Mouse (Mus musculus): Measurements from ENCODE around the gene Cdk20. TPM values are rescaled to one million over a fixed set of nuclear protein-coding genes. Genes with fewer than 3 reads are reported as not detected.

Gene Cdk20
- 6.0 and 10.5 TPM in 2 replicates for polyA plus RNA-seq (2015; fragmentation: Nextera tagmentation; extraction: Ambion mirVana)

GRCm38 (mm10) chr13:64432017-64432995 is at the start of gene Cdk20:
Gene Cdk20, plus strand, starts transcription at chr13:64432314.
- Histone ChIP-seq H3K27me3 (no peaks in the 10 kb centered on the region), H3K9ac (peak within 1 kb of the TSS; percentile 56), H3K27ac (peak within 1 kb of the TSS; percentile 89), H3K4me2 (peak within 1 kb of the TSS; percentile 88), H3K36me3 (no peaks in the 10 kb centered on the region), H3K4me3 (peak within 1 kb of the TSS; percentile 69), H3K4me1 (replicated peaks) (peaks cover 9% of the 10 kb centered on the region), H3K9me3 (replicated peaks) (no peaks in the 10 kb centered on the region)
- peak; percentile 99 for ATAC-seq (replicated peaks; ENCODE audit: insufficient number of reproducible peaks, insufficient read depth, low FRiP score, low read depth)
- WGBS, result under 1% methylated on average over 57 of the region's 57 CpGs

- 79% methylated on average over 3 of the region's 3 CpGs for WGBS
- Histone ChIP-seq H3K4me3 (no peak overlapping the region), H3K27me3 (no peaks in the 10 kb centered on the region)
Observed at GRCm38 (mm10) chr13:64384937-64385336, 47.2 kb upstream of the Cdk20 start.

GRCm38 (mm10) chr13:64386048-64386447 is 46.1 kb upstream of the Cdk20 start:
- no peaks in the 10 kb centered on the region for H3K4me1 ChIP-seq (replicated peaks)
- H3K4me2 ChIP-seq, result no peak overlapping the region
- no peak for ATAC-seq (replicated peaks; ENCODE audit: insufficient number of reproducible peaks, insufficient read depth, low FRiP score, low read depth)

More at GRCm38 (mm10) chr13:64384937-64385336, 47.2 kb upstream of the Cdk20 start:
- Histone ChIP-seq H3K4me1 (replicated peaks) (no peaks in the 10 kb centered on the region), H3K9ac (no peak overlapping the region), H3K27ac (no peak overlapping the region), H3K9me3 (replicated peaks) (no peaks in the 10 kb centered on the region), H3K4me2 (no peak overlapping the region), H3K36me3 (no peaks in the 10 kb centered on the region)
- no peak for ATAC-seq (replicated peaks; ENCODE audit: insufficient number of reproducible peaks, insufficient read depth, low FRiP score, low read depth)

GRCm38 (mm10) chr13:64388415-64388814 is 43.7 kb upstream of the Cdk20 start:
- Histone ChIP-seq H3K9me3 (replicated peaks) (no peaks in the 10 kb centered on the region), H3K9ac (no peak overlapping the region), H3K36me3 (no peaks in the 10 kb centered on the region), H3K4me3 (no peak overlapping the region), H3K27me3 (no peaks in the 10 kb centered on the region), H3K4me2 (no peak overlapping the region), H3K27ac (no peak overlapping the region), H3K4me1 (replicated peaks) (no peaks in the 10 kb centered on the region)
- WGBS, result 65% methylated on average over 4 of the region's 4 CpGs
- ATAC-seq (replicated peaks; ENCODE audit: insufficient number of reproducible peaks, insufficient read depth, low FRiP score, low read depth), result no peak

More at GRCm38 (mm10) chr13:64386048-64386447, 46.1 kb upstream of the Cdk20 start:
- Histone ChIP-seq H3K27ac (no peak overlapping the region), H3K27me3 (no peaks in the 10 kb centered on the region), H3K9ac (no peak overlapping the region), H3K9me3 (replicated peaks) (no peaks in the 10 kb centered on the region), H3K36me3 (no peaks in the 10 kb centered on the region), H3K4me3 (no peak overlapping the region)
- 23% methylated on average over 2 of the region's 2 CpGs for WGBS

- Histone ChIP-seq H3K4me2 (no peak overlapping the region), H3K4me1 (replicated peaks) (peaks cover 12% of the 10 kb centered on the region), H3K27me3 (no peaks in the 10 kb centered on the region), H3K9me3 (replicated peaks) (no peaks in the 10 kb centered on the region), H3K27ac (no peak overlapping the region), H3K4me3 (no peak overlapping the region), H3K36me3 (no peaks in the 10 kb centered on the region), H3K9ac (no peak overlapping the region)
- no peak for ATAC-seq (replicated peaks; ENCODE audit: insufficient number of reproducible peaks, insufficient read depth, low FRiP score, low read depth)
- WGBS, result 37% methylated on average over 8 of the region's 8 CpGs
Observed at GRCm38 (mm10) chr13:64396979-64397378, 35.1 kb upstream of the Cdk20 start.

GRCm38 (mm10) chr13:64398065-64398464 is 34.0 kb upstream of the Cdk20 start:
- Histone ChIP-seq H3K27me3 (no peaks in the 10 kb centered on the region), H3K4me2 (no peak overlapping the region), H3K4me1 (replicated peaks) (peaks cover 12% of the 10 kb centered on the region), H3K4me3 (no peak overlapping the region), H3K9ac (no peak overlapping the region), H3K9me3 (replicated peaks) (no peaks in the 10 kb centered on the region), H3K36me3 (no peaks in the 10 kb centered on the region), H3K27ac (no peak overlapping the region)
- 95% methylated on average over 1 of the region's 1 CpGs for WGBS
- ATAC-seq (replicated peaks; ENCODE audit: insufficient number of reproducible peaks, insufficient read depth, low FRiP score, low read depth), result no peak

GRCm38 (mm10) chr13:64399906-64400305 is 32.2 kb upstream of the Cdk20 start:
- WGBS, result 58% methylated on average over 3 of the region's 3 CpGs
- Histone ChIP-seq H3K27ac (0 out of 2 replicates have a peak overlapping the region, but pooled peaks have one; percentile 50), H3K4me3 (no peak overlapping the region), H3K9me3 (replicated peaks) (no peaks in the 10 kb centered on the region), H3K4me1 (replicated peaks) (peaks cover 12% of the 10 kb centered on the region), H3K9ac (no peak overlapping the region), H3K36me3 (no peaks in the 10 kb centered on the region), H3K4me2 (no peak overlapping the region), H3K27me3 (no peaks in the 10 kb centered on the region)
- ATAC-seq (replicated peaks; ENCODE audit: insufficient number of reproducible peaks, insufficient read depth, low FRiP score, low read depth), result no peak

GRCm38 (mm10) chr13:64400801-64401361 is 31.2 kb upstream of the Cdk20 start:
- peak overlapping the region; percentile 22 for H3K4me2 ChIP-seq
- ATAC-seq (replicated peaks; ENCODE audit: insufficient number of reproducible peaks, insufficient read depth, low FRiP score, low read depth), result peak; percentile 64
- no peaks in the 10 kb centered on the region for H3K36me3 ChIP-seq
- peaks cover 16% of the 10 kb centered on the region for H3K4me1 ChIP-seq (replicated peaks)
- no peaks in the 10 kb centered on the region for H3K27me3 ChIP-seq
- H3K9me3 ChIP-seq (replicated peaks), result no peaks in the 10 kb centered on the region
- peak overlapping the region; percentile 50 for H3K27ac ChIP-seq
- no peak overlapping the region for H3K4me3 ChIP-seq
- 31% methylated on average over 7 of the region's 7 CpGs for WGBS
- H3K9ac ChIP-seq, result no peak overlapping the region

GRCm38 (mm10) chr13:64402006-64402405 is 30.1 kb upstream of the Cdk20 start:
- Histone ChIP-seq H3K4me3 (no peak overlapping the region), H3K9ac (no peak overlapping the region), H3K27me3 (no peaks in the 10 kb centered on the region), H3K36me3 (no peaks in the 10 kb centered on the region), H3K27ac (peak overlapping the region; percentile 50), H3K4me2 (no peak overlapping the region), H3K4me1 (replicated peaks) (peaks cover 15% of the 10 kb centered on the region), H3K9me3 (replicated peaks) (no peaks in the 10 kb centered on the region)
- WGBS, result 51% methylated on average over 3 of the region's 3 CpGs
- no peak for ATAC-seq (replicated peaks; ENCODE audit: insufficient number of reproducible peaks, insufficient read depth, low FRiP score, low read depth)

- Histone ChIP-seq H3K4me2 (no peak overlapping the region), H3K4me1 (replicated peaks) (peaks cover 14% of the 10 kb centered on the region), H3K9me3 (replicated peaks) (no peaks in the 10 kb centered on the region), H3K4me3 (no peak overlapping the region), H3K27ac (peak overlapping the region; percentile 50; the same call in 1 of the 2 replicates), H3K36me3 (no peaks in the 10 kb centered on the region), H3K9ac (no peak overlapping the region), H3K27me3 (no peaks in the 10 kb centered on the region)
- no peak for ATAC-seq (replicated peaks; ENCODE audit: insufficient number of reproducible peaks, insufficient read depth, low FRiP score, low read depth)
- WGBS, result 61% methylated on average over 10 of the region's 10 CpGs
Observed at GRCm38 (mm10) chr13:64402504-64402949, 29.6 kb upstream of the Cdk20 start.

- Histone ChIP-seq H3K27ac (0 out of 2 replicates have a peak overlapping the region, but pooled peaks have one; percentile 50), H3K9me3 (replicated peaks) (no peaks in the 10 kb centered on the region), H3K36me3 (no peaks in the 10 kb centered on the region), H3K9ac (no peak overlapping the region), H3K4me2 (no peak overlapping the region), H3K27me3 (no peaks in the 10 kb centered on the region), H3K4me1 (replicated peaks) (peaks cover 14% of the 10 kb centered on the region), H3K4me3 (no peak overlapping the region)
- WGBS, result 81% methylated on average over 8 of the region's 8 CpGs
- ATAC-seq (replicated peaks; ENCODE audit: insufficient number of reproducible peaks, insufficient read depth, low FRiP score, low read depth), result no peak
Observed at GRCm38 (mm10) chr13:64402951-64403460, 29.1 kb upstream of the Cdk20 start.
